Mouse (Mus musculus) G1E (cell line): ENCODE results near the gene Scyl1.

Experiments used
- CTCF ChIP-seq: IDR thresholded peaks from 2 replicates; pipeline ENCODE4 v1.5.1; 2012; ENCODE audit warnings: low read depth, low read length, inconsistent platforms, mixed read lengths
- POLR2AphosphoS5 ChIP-seq: IDR thresholded peaks from 2 replicates; pipeline ENCODE4 v1.6.1; 2012; ENCODE audit warnings: low read depth, low read length, inconsistent platforms; ENCODE audit not compliant: insufficient replicate concordance

DNA sequence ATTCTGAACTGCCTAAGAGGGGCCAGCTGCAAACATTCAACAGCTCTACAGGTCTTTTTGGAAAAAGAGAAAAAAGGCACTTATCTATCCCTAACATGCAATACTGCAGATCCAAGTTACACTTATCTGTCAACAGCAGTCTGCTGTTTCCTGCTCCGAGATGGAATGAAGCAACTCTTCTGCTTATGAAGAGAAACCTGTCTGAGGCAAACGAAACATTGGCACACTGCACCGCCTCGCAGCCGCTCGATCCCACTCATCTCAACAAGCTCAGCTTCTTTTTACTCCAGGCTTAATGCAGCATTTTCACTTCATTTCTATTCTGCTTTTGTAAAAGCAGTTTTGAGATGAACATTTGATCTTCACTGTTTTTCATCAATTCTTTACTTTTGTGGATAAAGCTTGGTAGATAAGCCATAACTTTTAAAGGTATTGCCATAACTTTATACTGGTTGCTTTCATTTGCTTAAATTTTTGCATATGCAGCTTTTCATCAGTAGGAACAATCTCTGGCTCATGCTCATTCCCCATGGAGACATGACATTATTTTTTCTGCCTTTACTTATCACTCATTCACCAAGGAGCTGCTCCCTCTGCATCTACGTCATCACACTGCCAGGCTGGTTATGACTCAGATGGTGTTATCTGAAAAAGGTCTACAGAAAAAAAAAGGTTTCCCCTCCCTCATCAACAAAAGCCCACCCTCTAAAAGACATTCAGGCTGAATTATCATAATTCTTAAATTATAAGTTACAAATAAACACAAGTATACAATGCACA is 27.7 kb upstream of the Scyl1 start:
- TF ChIP-seq CTCF: no peak
- no peak; the same call in 1 of the 2 replicates for TF ChIP-seq POLR2AphosphoS5
